Mouse (Mus musculus): ENCODE measurements at regions not wholly inside any gene's neighbourhood (a gene's known extent, or its start where the extent isn't known, plus 50 kb on each side); places are given as distances from the start of the nearest gene placed in this dataset.

DNA sequence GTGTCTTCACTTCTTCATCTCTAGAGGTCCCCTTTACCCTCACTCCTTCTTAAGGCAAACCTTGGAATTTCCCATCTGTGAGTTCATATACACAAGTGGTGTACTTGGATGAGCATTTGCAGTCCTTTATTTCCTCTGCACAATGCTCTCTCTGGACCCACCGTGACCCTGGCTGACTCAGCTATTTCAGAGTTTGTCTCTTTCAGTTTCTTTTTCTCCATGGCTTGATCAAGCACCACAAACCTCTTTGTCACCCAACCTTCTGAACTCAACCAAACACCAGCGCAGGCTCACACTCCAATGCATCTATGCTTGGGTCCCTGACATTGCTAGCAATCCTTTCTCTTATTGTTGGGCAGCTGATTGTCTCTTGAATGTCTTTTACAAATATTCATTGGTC lies 118.0 kb upstream of the Runx1 start:
- 81% methylated on average over 2 of the region's 2 CpGs for WGBS
- Histone ChIP-seq H3K4me2 (replicated peaks; ENCODE audit: low read depth, low read length) (no peak overlapping the region), H3K9ac (ENCODE audit: low read depth, low read length) (no peak overlapping the region), H3K36me3 (ENCODE audit: control insufficient read depth, insufficient read depth, low read length) (no peaks in the 10 kb centered on the region), H3K9me3 (ENCODE audit: control insufficient read depth, low read length) (no peaks in the 10 kb centered on the region), H3K27me3 (ENCODE audit: control insufficient read depth, insufficient read depth, low read length) (no peaks in the 10 kb centered on the region), H3K4me1 (ENCODE audit: control insufficient read depth, insufficient read depth, low read length) (no peaks in the 10 kb centered on the region), H3K4me3 (ENCODE audit: low read length) (no peak overlapping the region), H3K27ac (ENCODE audit: low read depth, low read length) (no peak overlapping the region)
- ATAC-seq (ENCODE audit: low FRiP score, low TSS enrichment): no peak

DNA sequence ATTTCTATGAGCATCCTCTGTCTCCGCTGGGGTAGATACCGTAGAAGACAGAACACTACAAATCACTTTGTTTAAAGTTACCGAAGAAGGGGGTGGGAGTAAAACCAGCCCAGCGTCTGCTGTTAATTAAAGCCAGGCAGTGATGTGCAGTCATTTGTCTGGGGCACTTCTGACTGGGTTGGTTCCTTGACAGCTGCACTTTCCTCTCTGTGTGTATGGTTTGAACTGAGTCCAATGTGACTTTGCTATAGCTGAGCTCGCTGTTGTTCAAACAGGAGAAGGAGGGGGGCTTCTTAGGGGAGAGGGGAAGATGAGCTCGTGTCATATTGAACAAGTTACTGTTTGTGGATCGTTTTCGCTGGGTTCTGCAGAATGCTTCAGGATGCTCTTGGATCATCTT lies 113.7 kb upstream of the Runx1 start:
- no peaks in the 10 kb centered on the region for H3K9me3 ChIP-seq (ENCODE audit: control insufficient read depth, low read length)
- 0 out of 2 replicates have a peak, but pooled peaks have one; percentile 28 for ATAC-seq (ENCODE audit: low FRiP score, low TSS enrichment)

GRCm38 (mm10) chr16:92935848-92936535 lies 110.0 kb upstream of the Runx1 start:
- Histone ChIP-seq H3K4me2 (replicated peaks; ENCODE audit: low read depth, low read length) (no peak overlapping the region), H3K9me3 (ENCODE audit: control insufficient read depth, low read length) (no peaks in the 10 kb centered on the region), H3K4me3 (ENCODE audit: low read length) (no peak overlapping the region), H3K27me3 (ENCODE audit: control insufficient read depth, insufficient read depth, low read length) (no peaks in the 10 kb centered on the region), H3K9ac (ENCODE audit: low read depth, low read length) (no peak overlapping the region), H3K4me1 (ENCODE audit: control insufficient read depth, insufficient read depth, low read length) (no peaks in the 10 kb centered on the region), H3K27ac (ENCODE audit: low read depth, low read length) (no peak overlapping the region), H3K36me3 (ENCODE audit: control insufficient read depth, insufficient read depth, low read length) (no peaks in the 10 kb centered on the region)
- no peak for ATAC-seq (ENCODE audit: low FRiP score, low TSS enrichment)
- 84% methylated on average over 2 of the region's 2 CpGs for WGBS

More for the DNA sequence above, 113.7 kb upstream of the Runx1 start:
- Histone ChIP-seq H3K27ac (ENCODE audit: low read depth, low read length) (no peak overlapping the region), H3K9ac (ENCODE audit: low read depth, low read length) (no peak overlapping the region), H3K4me2 (replicated peaks; ENCODE audit: low read depth, low read length) (no peak overlapping the region), H3K4me3 (ENCODE audit: low read length) (no peak overlapping the region), H3K27me3 (ENCODE audit: control insufficient read depth, insufficient read depth, low read length) (no peaks in the 10 kb centered on the region), H3K36me3 (ENCODE audit: control insufficient read depth, insufficient read depth, low read length) (no peaks in the 10 kb centered on the region), H3K4me1 (ENCODE audit: control insufficient read depth, insufficient read depth, low read length) (no peaks in the 10 kb centered on the region)
- 19% methylated on average over 8 of the region's 8 CpGs for WGBS

DNA sequence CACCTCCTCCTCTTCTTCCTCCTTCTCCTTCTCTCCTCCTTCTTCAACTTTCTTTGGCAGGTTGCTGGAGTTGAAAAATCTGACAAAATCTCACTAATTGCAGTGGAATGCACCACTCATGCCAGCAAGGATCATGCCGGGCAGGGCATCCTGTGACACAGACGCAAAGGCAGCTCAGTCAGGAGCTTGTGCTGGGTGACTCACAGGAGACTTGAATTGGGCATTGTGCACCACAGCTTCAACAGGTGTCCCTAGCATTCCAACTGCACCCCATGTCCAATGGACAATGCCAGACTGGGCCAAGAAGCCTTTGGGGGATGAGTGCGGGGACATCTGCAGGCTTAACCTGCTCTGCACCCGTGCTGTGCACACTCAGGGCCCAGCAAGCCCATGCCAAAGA lies 104.2 kb upstream of the Runx1 start:
- H3K27me3 ChIP-seq (ENCODE audit: control insufficient read depth, insufficient read depth, low read length): no peaks in the 10 kb centered on the region
- no peak overlapping the region for H3K4me3 ChIP-seq (ENCODE audit: low read length)
- no peak overlapping the region for H3K27ac ChIP-seq (ENCODE audit: low read depth, low read length)
- H3K4me1 ChIP-seq (ENCODE audit: control insufficient read depth, insufficient read depth, low read length): 0 out of 2 replicates have a peak, but pooled peaks cover 3% of the 10 kb centered on the region
- ATAC-seq (ENCODE audit: low FRiP score, low TSS enrichment): no peak
- 81% methylated on average over 4 of the region's 4 CpGs for WGBS
- H3K4me2 ChIP-seq (replicated peaks; ENCODE audit: low read depth, low read length): no peak overlapping the region
- H3K9me3 ChIP-seq (ENCODE audit: control insufficient read depth, low read length): no peaks in the 10 kb centered on the region
- no peaks in the 10 kb centered on the region for H3K36me3 ChIP-seq (ENCODE audit: control insufficient read depth, insufficient read depth, low read length)
- no peak overlapping the region for H3K9ac ChIP-seq (ENCODE audit: low read depth, low read length)

GRCm38 (mm10) chr16:92928201-92928600 lies 102.3 kb upstream of the Runx1 start:
- H3K27me3 ChIP-seq (ENCODE audit: control insufficient read depth, insufficient read depth, low read length): no peaks in the 10 kb centered on the region
- no peaks in the 10 kb centered on the region for H3K36me3 ChIP-seq (ENCODE audit: control insufficient read depth, insufficient read depth, low read length)
- H3K27ac ChIP-seq (ENCODE audit: low read depth, low read length): no peak overlapping the region
- WGBS: 42% methylated on average over 7 of the region's 7 CpGs
- H3K4me2 ChIP-seq (replicated peaks; ENCODE audit: low read depth, low read length): no peak overlapping the region
- H3K9me3 ChIP-seq (ENCODE audit: control insufficient read depth, low read length): no peaks in the 10 kb centered on the region
- no peak for ATAC-seq (ENCODE audit: low FRiP score, low TSS enrichment)
- H3K9ac ChIP-seq (ENCODE audit: low read depth, low read length): no peak overlapping the region
- no peak overlapping the region for H3K4me3 ChIP-seq (ENCODE audit: low read length)
- 0 out of 2 replicates have a peak, but pooled peaks cover 3% of the 10 kb centered on the region for H3K4me1 ChIP-seq (ENCODE audit: control insufficient read depth, insufficient read depth, low read length)

DNA sequence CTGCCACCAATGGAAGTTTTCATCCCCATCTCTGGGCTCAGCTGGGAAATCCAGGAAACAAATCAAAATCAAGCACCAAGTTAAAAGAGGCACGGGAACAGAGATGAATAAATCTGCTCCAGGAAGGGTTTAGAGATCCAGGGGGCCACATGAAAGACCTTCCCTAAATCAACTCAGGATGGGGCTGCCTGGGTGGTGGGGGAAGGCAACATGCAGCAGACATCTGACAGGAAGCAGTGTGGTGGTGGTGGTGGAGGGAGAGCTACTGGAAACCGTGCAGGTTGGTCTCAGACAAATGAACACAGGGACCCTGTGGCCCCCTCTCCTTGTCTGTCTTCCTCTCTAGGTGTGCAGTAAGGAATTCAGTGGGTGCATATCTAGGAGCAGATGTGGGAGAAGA lies 101.7 kb upstream of the Runx1 start:
- H3K4me3 ChIP-seq (ENCODE audit: low read length): no peak overlapping the region
- no peaks in the 10 kb centered on the region for H3K9me3 ChIP-seq (ENCODE audit: control insufficient read depth, low read length)
- no peak overlapping the region for H3K4me2 ChIP-seq (replicated peaks; ENCODE audit: low read depth, low read length)
- H3K36me3 ChIP-seq (ENCODE audit: control insufficient read depth, insufficient read depth, low read length): no peaks in the 10 kb centered on the region
- 0 out of 2 replicates have a peak, but pooled peaks cover 3% of the 10 kb centered on the region for H3K4me1 ChIP-seq (ENCODE audit: control insufficient read depth, insufficient read depth, low read length)
- no peaks in the 10 kb centered on the region for H3K27me3 ChIP-seq (ENCODE audit: control insufficient read depth, insufficient read depth, low read length)
- 10% methylated on average over 2 of the region's 2 CpGs for WGBS
- no peak overlapping the region for H3K9ac ChIP-seq (ENCODE audit: low read depth, low read length)
- no peak for ATAC-seq (ENCODE audit: low FRiP score, low TSS enrichment)
- no peak overlapping the region for H3K27ac ChIP-seq (ENCODE audit: low read depth, low read length)

DNA sequence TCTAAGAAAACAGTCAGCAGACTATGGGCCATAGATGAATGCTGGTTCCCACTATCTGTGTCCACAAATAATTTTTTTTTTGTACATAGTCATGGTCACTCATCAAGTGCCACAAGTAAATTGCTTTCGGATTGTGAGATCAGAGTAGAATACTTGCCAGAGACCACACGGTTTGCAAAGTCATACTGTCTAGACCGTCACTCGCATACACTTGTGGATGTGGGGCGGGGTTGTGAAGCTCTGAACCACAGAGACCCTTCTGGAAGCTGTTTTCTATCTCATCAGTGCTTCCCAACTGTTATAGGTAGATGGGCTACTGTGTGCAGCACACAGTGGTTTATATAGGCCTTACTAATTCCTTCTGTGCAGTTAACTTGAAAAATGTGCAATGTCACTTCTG lies 100.9 kb upstream of the Runx1 start:
- H3K36me3 ChIP-seq (ENCODE audit: control insufficient read depth, insufficient read depth, low read length): no peaks in the 10 kb centered on the region
- no peaks in the 10 kb centered on the region for H3K27me3 ChIP-seq (ENCODE audit: control insufficient read depth, insufficient read depth, low read length)
- H3K4me1 ChIP-seq (ENCODE audit: control insufficient read depth, insufficient read depth, low read length): 0 out of 2 replicates have a peak, but pooled peaks cover 3% of the 10 kb centered on the region
- no peak overlapping the region for H3K27ac ChIP-seq (ENCODE audit: low read depth, low read length)
- H3K4me3 ChIP-seq (ENCODE audit: low read length): no peak overlapping the region
- no peak overlapping the region for H3K4me2 ChIP-seq (replicated peaks; ENCODE audit: low read depth, low read length)
- WGBS: 91% methylated on average over 5 of the region's 5 CpGs
- ATAC-seq (ENCODE audit: low FRiP score, low TSS enrichment): no peak
- no peaks in the 10 kb centered on the region for H3K9me3 ChIP-seq (ENCODE audit: control insufficient read depth, low read length)
- no peak overlapping the region for H3K9ac ChIP-seq (ENCODE audit: low read depth, low read length)

GRCm38 (mm10) chr16:92920947-92921346 lies 95.0 kb upstream of the Runx1 start:
- H3K9ac ChIP-seq (ENCODE audit: low read depth, low read length): no peak overlapping the region

GRCm38 (mm10) chr16:92917356-92917755 lies 91.4 kb upstream of the Runx1 start:
- H3K9me3 ChIP-seq (ENCODE audit: control insufficient read depth, low read length): no peaks in the 10 kb centered on the region
- no peak overlapping the region for H3K4me2 ChIP-seq (replicated peaks; ENCODE audit: low read depth, low read length)
- no peak overlapping the region for H3K4me3 ChIP-seq (ENCODE audit: low read length)
- H3K4me1 ChIP-seq (ENCODE audit: control insufficient read depth, insufficient read depth, low read length): no peaks in the 10 kb centered on the region
- H3K27ac ChIP-seq (ENCODE audit: low read depth, low read length): no peak overlapping the region
- no peaks in the 10 kb centered on the region for H3K27me3 ChIP-seq (ENCODE audit: control insufficient read depth, insufficient read depth, low read length)
- H3K9ac ChIP-seq (ENCODE audit: low read depth, low read length): no peak overlapping the region
- H3K36me3 ChIP-seq (ENCODE audit: control insufficient read depth, insufficient read depth, low read length): no peaks in the 10 kb centered on the region
- ATAC-seq (ENCODE audit: low FRiP score, low TSS enrichment): no peak
- WGBS: 96% methylated on average over 2 of the region's 2 CpGs

More at GRCm38 (mm10) chr16:92920947-92921346, 95.0 kb upstream of the Runx1 start:
- Histone ChIP-seq H3K4me3 (ENCODE audit: low read length) (no peak overlapping the region), H3K4me2 (replicated peaks; ENCODE audit: low read depth, low read length) (no peak overlapping the region), H3K27me3 (ENCODE audit: control insufficient read depth, insufficient read depth, low read length) (no peaks in the 10 kb centered on the region), H3K4me1 (ENCODE audit: control insufficient read depth, insufficient read depth, low read length) (no peaks in the 10 kb centered on the region), H3K9me3 (ENCODE audit: control insufficient read depth, low read length) (no peaks in the 10 kb centered on the region), H3K36me3 (ENCODE audit: control insufficient read depth, insufficient read depth, low read length) (no peaks in the 10 kb centered on the region), H3K27ac (ENCODE audit: low read depth, low read length) (no peak overlapping the region)
- WGBS: 89% methylated on average over 4 of the region's 4 CpGs
- no peak for ATAC-seq (ENCODE audit: low FRiP score, low TSS enrichment)
